Mouse (Mus musculus): Measurements from ENCODE around the gene Treml1. TPM values are rescaled to one million over a fixed set of nuclear protein-coding genes. Genes with fewer than 3 reads are reported as not detected.

Gene Treml1
- polyA plus RNA-seq, 1 experiment from 2014 or later = 0.18 TPM

DNA sequence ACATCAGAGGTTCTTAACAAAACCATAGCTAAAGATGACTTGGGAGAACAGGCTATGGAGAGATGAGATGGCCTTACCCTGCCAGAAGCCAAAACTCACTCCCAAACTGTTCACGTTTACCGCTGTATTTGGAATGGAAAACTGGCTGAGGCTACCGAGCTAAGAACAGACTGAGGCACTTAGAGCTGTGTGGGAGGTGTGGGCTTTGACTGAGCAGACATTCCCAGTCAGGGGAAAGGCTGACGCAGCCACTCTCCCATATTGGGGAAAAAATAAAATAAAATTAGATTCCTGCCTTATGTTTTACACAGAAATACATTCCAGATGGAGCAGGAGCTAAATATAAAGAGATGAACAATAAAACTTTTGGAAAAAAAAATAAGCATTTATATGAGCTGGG is 33.1 kb upstream of the Treml1 start:
- H3K4me3 ChIP-seq (replicated peaks; ENCODE audit: low read length) = no peak overlapping the region
- ATAC-seq = no peak
- no peaks in the 10 kb centered on the region for H3K27me3 ChIP-seq (replicated peaks; ENCODE audit: control insufficient read depth, insufficient read depth, low read length)
- H3K4me2 ChIP-seq (ENCODE audit: low read length) = no peak overlapping the region
- no peaks in the 10 kb centered on the region for H3K4me1 ChIP-seq (replicated peaks; ENCODE audit: control insufficient read depth, insufficient read depth, low read length)
- no peaks in the 10 kb centered on the region for H3K9me3 ChIP-seq (ENCODE audit: control insufficient read depth, low read length)
- 75% methylated on average over 4 of the region's 4 CpGs for WGBS
- no peak overlapping the region for H3K27ac ChIP-seq (ENCODE audit: low read length)
- H3K9ac ChIP-seq (replicated peaks; ENCODE audit: low read depth, low read length) = no peak overlapping the region
- no peaks in the 10 kb centered on the region for H3K36me3 ChIP-seq (ENCODE audit: control insufficient read depth, insufficient read depth)

GRCm38 (mm10) chr17:48332524-48332923 is 27.2 kb upstream of the Treml1 start:
- Histone ChIP-seq H3K4me1 (replicated peaks; ENCODE audit: control insufficient read depth, insufficient read depth, low read length) (no peaks in the 10 kb centered on the region), H3K9me3 (ENCODE audit: control insufficient read depth, low read length) (no peaks in the 10 kb centered on the region), H3K4me2 (ENCODE audit: low read length) (no peak overlapping the region), H3K36me3 (ENCODE audit: control insufficient read depth, insufficient read depth) (no peaks in the 10 kb centered on the region), H3K9ac (replicated peaks; ENCODE audit: low read depth, low read length) (no peak overlapping the region), H3K4me3 (replicated peaks; ENCODE audit: low read length) (no peak overlapping the region), H3K27me3 (replicated peaks; ENCODE audit: control insufficient read depth, insufficient read depth, low read length) (no peaks in the 10 kb centered on the region), H3K27ac (ENCODE audit: low read length) (no peak overlapping the region)
- WGBS = 92% methylated on average over 2 of the region's 2 CpGs
- ATAC-seq = no peak

DNA sequence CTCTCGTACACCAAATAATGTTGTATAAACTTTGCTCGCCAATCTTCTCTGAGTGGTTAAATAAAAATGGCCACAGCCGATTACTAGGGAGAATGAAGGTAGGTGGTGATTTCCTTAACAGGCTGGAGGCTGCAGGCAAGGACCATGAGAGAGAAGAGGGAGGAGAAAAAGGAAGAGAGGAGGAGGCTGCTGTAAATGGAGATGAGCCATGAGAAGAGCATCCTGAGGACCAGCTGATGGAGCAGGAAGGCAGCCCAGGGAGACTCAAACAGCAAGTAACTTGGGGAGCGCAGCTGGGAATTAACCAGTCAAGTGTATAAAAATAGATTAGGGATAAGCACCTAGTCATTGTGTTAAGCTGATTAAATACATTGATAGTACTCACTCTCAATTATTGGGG is 25.5 kb upstream of the Treml1 start:
- Histone ChIP-seq H3K9me3 (ENCODE audit: control insufficient read depth, low read length) (no peaks in the 10 kb centered on the region), H3K36me3 (ENCODE audit: control insufficient read depth, insufficient read depth) (no peaks in the 10 kb centered on the region), H3K4me2 (ENCODE audit: low read length) (no peak overlapping the region), H3K4me3 (replicated peaks; ENCODE audit: low read length) (no peak overlapping the region), H3K27ac (ENCODE audit: low read length) (no peak overlapping the region), H3K27me3 (replicated peaks; ENCODE audit: control insufficient read depth, insufficient read depth, low read length) (no peaks in the 10 kb centered on the region), H3K9ac (replicated peaks; ENCODE audit: low read depth, low read length) (no peak overlapping the region), H3K4me1 (replicated peaks; ENCODE audit: control insufficient read depth, insufficient read depth, low read length) (no peaks in the 10 kb centered on the region)
- no peak for ATAC-seq
- WGBS = 86% methylated on average over 4 of the region's 4 CpGs

GRCm38 (mm10) chr17:48336857-48337256 is 22.9 kb upstream of the Treml1 start:
- H3K27me3 ChIP-seq (replicated peaks; ENCODE audit: control insufficient read depth, insufficient read depth, low read length) = no peaks in the 10 kb centered on the region
- ATAC-seq = no peak
- no peak overlapping the region for H3K9ac ChIP-seq (replicated peaks; ENCODE audit: low read depth, low read length)
- H3K36me3 ChIP-seq (ENCODE audit: control insufficient read depth, insufficient read depth) = no peaks in the 10 kb centered on the region
- H3K4me3 ChIP-seq (replicated peaks; ENCODE audit: low read length) = no peak overlapping the region
- H3K4me2 ChIP-seq (ENCODE audit: low read length) = no peak overlapping the region
- H3K4me1 ChIP-seq (replicated peaks; ENCODE audit: control insufficient read depth, insufficient read depth, low read length) = no peaks in the 10 kb centered on the region
- WGBS = 2% methylated on average over 6 of the region's 6 CpGs
- no peak overlapping the region for H3K27ac ChIP-seq (ENCODE audit: low read length)
- H3K9me3 ChIP-seq (ENCODE audit: control insufficient read depth, low read length) = no peaks in the 10 kb centered on the region

DNA sequence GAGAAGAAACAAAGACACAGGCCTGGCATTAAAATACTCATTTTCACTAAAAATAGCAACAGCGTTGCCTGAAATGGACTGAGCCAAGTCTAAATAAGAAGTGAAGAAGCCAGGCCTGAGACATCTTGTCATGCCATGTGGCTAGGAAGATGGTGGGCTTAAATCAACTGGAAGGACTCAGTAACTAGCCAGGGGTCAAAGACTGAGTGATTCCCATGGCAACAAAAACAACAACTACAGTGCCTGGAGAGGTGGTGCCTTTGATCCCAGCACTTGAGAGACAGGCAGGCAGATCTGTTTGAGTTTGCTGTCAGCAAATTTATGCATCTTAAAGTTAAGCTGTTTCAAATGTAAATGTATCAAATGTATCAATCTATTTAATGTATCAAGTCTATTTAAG is 19.4 kb upstream of the Treml1 start:
- Histone ChIP-seq H3K36me3 (ENCODE audit: control insufficient read depth, insufficient read depth) (no peaks in the 10 kb centered on the region), H3K9ac (replicated peaks; ENCODE audit: low read depth, low read length) (no peak overlapping the region), H3K27me3 (replicated peaks; ENCODE audit: control insufficient read depth, insufficient read depth, low read length) (no peaks in the 10 kb centered on the region), H3K4me1 (replicated peaks; ENCODE audit: control insufficient read depth, insufficient read depth, low read length) (no peaks in the 10 kb centered on the region), H3K4me3 (replicated peaks; ENCODE audit: low read length) (no peak overlapping the region), H3K27ac (ENCODE audit: low read length) (no peak overlapping the region), H3K9me3 (ENCODE audit: control insufficient read depth, low read length) (no peaks in the 10 kb centered on the region), H3K4me2 (ENCODE audit: low read length) (no peak overlapping the region)
- ATAC-seq = no peak
- 61% methylated on average over 1 of the region's 1 CpGs for WGBS

- ATAC-seq = no peak
Measured at GRCm38 (mm10) chr17:48341947-48342346, 17.8 kb upstream of the Treml1 start.

DNA sequence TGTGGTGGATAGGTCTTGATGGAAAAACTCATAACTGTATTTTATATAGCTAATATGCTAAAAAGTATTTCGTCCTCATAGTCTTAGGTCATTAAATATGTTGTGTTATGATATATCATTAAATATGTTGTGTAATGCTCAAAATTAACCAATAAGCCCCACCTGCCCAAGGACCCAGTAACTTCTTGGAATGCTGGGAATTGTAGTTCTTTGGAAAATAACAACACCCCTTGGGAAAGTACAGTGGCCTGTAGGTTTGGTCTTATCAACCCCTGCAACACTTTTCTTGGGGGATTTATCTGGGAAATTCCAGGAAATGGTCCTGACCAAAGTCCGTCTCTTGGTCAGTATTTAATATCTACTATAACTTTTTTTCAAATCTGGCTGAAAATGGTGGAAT is 16.7 kb upstream of the Treml1 start:
- Histone ChIP-seq H3K4me2 (ENCODE audit: low read length) (no peak overlapping the region), H3K27ac (ENCODE audit: low read length) (no peak overlapping the region), H3K36me3 (ENCODE audit: control insufficient read depth, insufficient read depth) (no peaks in the 10 kb centered on the region), H3K27me3 (replicated peaks; ENCODE audit: control insufficient read depth, insufficient read depth, low read length) (no peaks in the 10 kb centered on the region), H3K4me3 (replicated peaks; ENCODE audit: low read length) (no peak overlapping the region), H3K4me1 (replicated peaks; ENCODE audit: control insufficient read depth, insufficient read depth, low read length) (no peaks in the 10 kb centered on the region), H3K9ac (replicated peaks; ENCODE audit: low read depth, low read length) (no peak overlapping the region), H3K9me3 (ENCODE audit: control insufficient read depth, low read length) (no peaks in the 10 kb centered on the region)
- ATAC-seq = no peak
- WGBS = 90% methylated on average over 2 of the region's 2 CpGs

More at GRCm38 (mm10) chr17:48341947-48342346, 17.8 kb upstream of the Treml1 start:
- Histone ChIP-seq H3K36me3 (ENCODE audit: control insufficient read depth, insufficient read depth) (no peaks in the 10 kb centered on the region), H3K9me3 (ENCODE audit: control insufficient read depth, low read length) (no peaks in the 10 kb centered on the region), H3K9ac (replicated peaks; ENCODE audit: low read depth, low read length) (no peak overlapping the region), H3K4me3 (replicated peaks; ENCODE audit: low read length) (no peak overlapping the region), H3K27me3 (replicated peaks; ENCODE audit: control insufficient read depth, insufficient read depth, low read length) (no peaks in the 10 kb centered on the region), H3K27ac (ENCODE audit: low read length) (no peak overlapping the region), H3K4me2 (ENCODE audit: low read length) (no peak overlapping the region), H3K4me1 (replicated peaks; ENCODE audit: control insufficient read depth, insufficient read depth, low read length) (no peaks in the 10 kb centered on the region)
- 78% methylated on average over 3 of the region's 3 CpGs for WGBS

- Histone ChIP-seq H3K4me3 (replicated peaks; ENCODE audit: low read length) (no peak overlapping the region), H3K36me3 (ENCODE audit: control insufficient read depth, insufficient read depth) (no peaks in the 10 kb centered on the region), H3K9me3 (ENCODE audit: control insufficient read depth, low read length) (no peaks in the 10 kb centered on the region), H3K27ac (ENCODE audit: low read length) (no peak overlapping the region), H3K27me3 (replicated peaks; ENCODE audit: control insufficient read depth, insufficient read depth, low read length) (no peaks in the 10 kb centered on the region), H3K4me2 (ENCODE audit: low read length) (no peak overlapping the region), H3K9ac (replicated peaks; ENCODE audit: low read depth, low read length) (no peak overlapping the region), H3K4me1 (replicated peaks; ENCODE audit: control insufficient read depth, insufficient read depth, low read length) (no peaks in the 10 kb centered on the region)
- 83% methylated on average over 4 of the region's 4 CpGs for WGBS
- ATAC-seq = no peak
Measured at GRCm38 (mm10) chr17:48345824-48346223, 13.9 kb upstream of the Treml1 start.

- ATAC-seq = no peak
- H3K4me2 ChIP-seq (ENCODE audit: low read length) = no peak within 1 kb of the TSS
- no peaks in the 10 kb centered on the region for H3K27me3 ChIP-seq (replicated peaks; ENCODE audit: control insufficient read depth, insufficient read depth, low read length)
- no peak within 1 kb of the TSS for H3K9ac ChIP-seq (replicated peaks; ENCODE audit: low read depth, low read length)
- H3K4me3 ChIP-seq (replicated peaks; ENCODE audit: low read length) = no peak within 1 kb of the TSS
- no peaks in the 10 kb centered on the region for H3K9me3 ChIP-seq (ENCODE audit: control insufficient read depth, low read length)
- no peak within 1 kb of the TSS for H3K27ac ChIP-seq (ENCODE audit: low read length)
- no peaks in the 10 kb centered on the region for H3K36me3 ChIP-seq (ENCODE audit: control insufficient read depth, insufficient read depth)
- no peaks in the 10 kb centered on the region for H3K4me1 ChIP-seq (replicated peaks; ENCODE audit: control insufficient read depth, insufficient read depth, low read length)
- WGBS = 77% methylated on average over 5 of the region's 5 CpGs
Measured at GRCm38 (mm10) chr17:48346231-48346630, 13.5 kb upstream of the Treml1 start, which contains the start of gene Trem2. Gene Trem2 (plus strand): TSS chr17:48346401.

DNA sequence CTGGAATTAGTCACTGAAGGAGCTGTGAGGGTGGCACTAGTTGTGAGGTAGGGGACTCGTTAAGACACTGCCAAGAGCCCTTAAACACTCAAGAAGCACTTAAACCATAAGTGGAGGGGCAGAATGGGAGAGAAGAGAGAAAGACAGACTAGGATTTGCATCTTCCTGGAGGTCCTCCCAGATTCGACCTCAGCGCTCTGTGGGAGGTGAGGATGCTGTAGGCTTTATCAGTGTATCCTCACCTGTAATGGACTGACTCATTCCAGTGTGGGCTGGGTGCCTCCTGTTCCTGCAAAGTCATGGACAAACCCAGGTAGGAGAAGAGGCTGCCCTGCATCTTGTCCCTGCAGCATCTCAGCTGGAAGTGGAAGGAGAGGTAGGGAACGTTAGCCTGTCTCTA is 12.9 kb upstream of the Treml1 start:
- H3K4me3 ChIP-seq (replicated peaks; ENCODE audit: low read length) = no peak overlapping the region
- H3K9ac ChIP-seq (replicated peaks; ENCODE audit: low read depth, low read length) = no peak overlapping the region
- H3K4me1 ChIP-seq (replicated peaks; ENCODE audit: control insufficient read depth, insufficient read depth, low read length) = no peaks in the 10 kb centered on the region
- 62% methylated on average over 4 of the region's 4 CpGs for WGBS
- no peaks in the 10 kb centered on the region for H3K36me3 ChIP-seq (ENCODE audit: control insufficient read depth, insufficient read depth)
- no peak overlapping the region for H3K27ac ChIP-seq (ENCODE audit: low read length)
- ATAC-seq = no peak
- no peak overlapping the region for H3K4me2 ChIP-seq (ENCODE audit: low read length)
- H3K27me3 ChIP-seq (replicated peaks; ENCODE audit: control insufficient read depth, insufficient read depth, low read length) = no peaks in the 10 kb centered on the region
- H3K9me3 ChIP-seq (ENCODE audit: control insufficient read depth, low read length) = no peaks in the 10 kb centered on the region
